Mouse (Mus musculus) neural tube, embryonic 15.5 days (tissue): ENCODE results near the gene Bach1. TPM values are rescaled to one million over a fixed set of nuclear protein-coding genes. Genes with fewer than 3 reads are reported as not detected.

Experiments used
- ATAC-seq: fragments of 200-750 bp; cut with Nextera tagmentation; 2 replicates; pipeline ENCODE4 v1.8.0; 2017; ENCODE audit warnings: mild to moderate bottlenecking, moderate TSS enrichment, moderate library complexity; ENCODE audit not compliant: low FRiP score
- H3K27ac ChIP-seq: fragments of 300-500 bp; sonication (generic); replicated peaks from 2 replicates; pipeline ENCODE4 v1.5.1; 2015; ENCODE audit warnings: mild to moderate bottlenecking, inconsistent platforms
- H3K27me3 ChIP-seq: fragments of 300-500 bp; sonication (generic); replicated peaks from 2 replicates; pipeline ENCODE4 v1.6.1; 2015; ENCODE audit warnings: inconsistent platforms
- H3K36me3 ChIP-seq: fragments of 300-500 bp; sonication (generic); 2 replicates; pipeline ENCODE4 v1.6.1; 2015; ENCODE audit warnings: inconsistent platforms
- H3K4me1 ChIP-seq: fragments of 300-500 bp; sonication (generic); 2 replicates; pipeline ENCODE4 v1.6.1; 2015; ENCODE audit warnings: inconsistent platforms
- H3K4me2 ChIP-seq: fragments of 300-500 bp; sonication (generic); 2 replicates; pipeline ENCODE4 v1.6.1; 2015; ENCODE audit warnings: inconsistent platforms, mild to moderate bottlenecking, moderate library complexity
- H3K4me3 ChIP-seq: fragments of 300-500 bp; sonication (generic); replicated peaks from 2 replicates; pipeline ENCODE4 v1.5.1; 2015; ENCODE audit warnings: mild to moderate bottlenecking, inconsistent platforms
- H3K9ac ChIP-seq: fragments of 300-500 bp; sonication (generic); replicated peaks from 2 replicates; pipeline ENCODE4 v1.6.1; 2015; ENCODE audit warnings: mild to moderate bottlenecking, inconsistent platforms
- H3K9me3 ChIP-seq: fragments of 300-500 bp; sonication (generic); replicated peaks from 2 replicates; pipeline ENCODE4 v1.6.1; 2016; ENCODE audit warnings: inconsistent platforms
- WGBS: fragments of 180-500 bp; shearing (Covaris S2); methylation state at CpG from one replicate; pipeline ENCODE4 v1.1.7; 2015; ENCODE audit warnings: mixed read lengths; 5-methylcytosine and 5-hydroxymethylcytosine counted together
- polyA plus RNA-seq: library from polyadenylated mRNA; unstranded; fragments of >200 nt; fragmentation: Nextera tagmentation; extraction: Ambion mirVana; gene quantifications from 2 replicates; pipeline ENCODE4 v1.2.1, GENCODE M21; 2015

The Bach1 gene
- polyA plus RNA-seq, 1 experiment from 2014 or later = 15.7 TPM

- Histone ChIP-seq H3K9ac (no peak overlapping the region), H3K36me3 (peaks cover 50% of the 10 kb centered on the region)
- 42% methylated on average over 9 of the region's 9 CpGs for WGBS
Observed at GRCm38 (mm10) chr16:87727250-87727649, 28.5 kb downstream of the Bach1 start.

DNA sequence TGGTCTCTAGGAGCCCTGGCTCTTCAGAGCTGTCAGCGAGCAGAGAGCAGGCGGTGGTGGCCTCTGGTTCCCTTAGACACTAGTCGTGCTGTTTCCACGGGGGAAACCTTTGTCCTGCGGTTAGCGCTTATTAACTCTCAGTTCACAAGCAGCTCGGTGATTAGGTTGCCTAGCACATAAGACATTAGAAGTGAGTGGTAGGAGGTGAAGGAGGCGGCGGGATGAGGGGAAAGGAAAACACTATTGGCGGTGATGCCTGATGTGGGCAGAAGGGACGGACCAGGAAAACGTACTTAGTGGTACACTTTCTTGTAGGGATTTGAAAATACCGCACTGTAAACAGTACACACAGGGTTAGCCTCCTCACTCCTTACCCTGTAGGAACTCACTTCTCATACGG is 29.2 kb downstream of the Bach1 start:
- Histone ChIP-seq H3K4me2 (no peak overlapping the region), H3K9ac (no peak overlapping the region), H3K36me3 (peaks cover 46% of the 10 kb centered on the region), H3K4me3 (no peak overlapping the region), H3K27ac (no peak overlapping the region), H3K4me1 (0 out of 2 replicates have a peak, but pooled peaks cover 6% of the 10 kb centered on the region), H3K9me3 (no peaks in the 10 kb centered on the region), H3K27me3 (no peaks in the 10 kb centered on the region)
- ATAC-seq = no peak
- WGBS = 63% methylated on average over 14 of the region's 14 CpGs

More at GRCm38 (mm10) chr16:87727250-87727649, 28.5 kb downstream of the Bach1 start:
- no peaks in the 10 kb centered on the region for H3K9me3 ChIP-seq
- no peaks in the 10 kb centered on the region for H3K27me3 ChIP-seq
- no peak for ATAC-seq
- H3K4me3 ChIP-seq = no peak overlapping the region
- no peak overlapping the region for H3K27ac ChIP-seq
- H3K4me2 ChIP-seq = no peak overlapping the region
- H3K4me1 ChIP-seq = 0 out of 2 replicates have a peak, but pooled peaks cover 6% of the 10 kb centered on the region

GRCm38 (mm10) chr16:87728703-87729102 is 30.0 kb downstream of the Bach1 start:
- WGBS = 90% methylated on average over 8 of the region's 8 CpGs
- no peak overlapping the region for H3K9ac ChIP-seq
- H3K4me1 ChIP-seq = 0 out of 2 replicates have a peak, but pooled peaks cover 6% of the 10 kb centered on the region
- no peaks in the 10 kb centered on the region for H3K9me3 ChIP-seq
- H3K4me2 ChIP-seq = no peak overlapping the region
- H3K4me3 ChIP-seq = no peak overlapping the region
- no peaks in the 10 kb centered on the region for H3K27me3 ChIP-seq
- no peak overlapping the region for H3K27ac ChIP-seq
- peaks cover 39% of the 10 kb centered on the region for H3K36me3 ChIP-seq
- ATAC-seq = no peak

- H3K27ac ChIP-seq = no peak overlapping the region
- ATAC-seq = no peak
- 92% methylated on average over 20 of the region's 20 CpGs for WGBS
- no peak overlapping the region for H3K4me3 ChIP-seq
- H3K9me3 ChIP-seq = no peaks in the 10 kb centered on the region
- H3K27me3 ChIP-seq = no peaks in the 10 kb centered on the region
- H3K36me3 ChIP-seq = peaks cover 38% of the 10 kb centered on the region
- H3K4me1 ChIP-seq = 0 out of 2 replicates have a peak, but pooled peaks cover 6% of the 10 kb centered on the region
- no peak overlapping the region for H3K9ac ChIP-seq
- no peak overlapping the region for H3K4me2 ChIP-seq
Observed at GRCm38 (mm10) chr16:87729469-87729868, 30.7 kb downstream of the Bach1 start.

GRCm38 (mm10) chr16:87734868-87735381 is 36.2 kb downstream of the Bach1 start:
- no peak for ATAC-seq
- no peak overlapping the region for H3K4me3 ChIP-seq
- 92% methylated on average over 4 of the region's 4 CpGs for WGBS
- H3K9ac ChIP-seq = no peak overlapping the region
- no peaks in the 10 kb centered on the region for H3K4me1 ChIP-seq
- H3K9me3 ChIP-seq = no peaks in the 10 kb centered on the region
- H3K36me3 ChIP-seq = peaks cover 13% of the 10 kb centered on the region
- no peaks in the 10 kb centered on the region for H3K27me3 ChIP-seq
- no peak overlapping the region for H3K27ac ChIP-seq
- H3K4me2 ChIP-seq = no peak overlapping the region

GRCm38 (mm10) chr16:87736106-87736505 is 37.4 kb downstream of the Bach1 start:
- peaks cover 2% of the 10 kb centered on the region for H3K36me3 ChIP-seq
- no peaks in the 10 kb centered on the region for H3K9me3 ChIP-seq
- no peaks in the 10 kb centered on the region for H3K27me3 ChIP-seq
- WGBS = 80% methylated on average over 11 of the region's 11 CpGs
- ATAC-seq = no peak
- no peak overlapping the region for H3K27ac ChIP-seq
- H3K4me3 ChIP-seq = no peak overlapping the region
- H3K4me2 ChIP-seq = no peak overlapping the region
- no peaks in the 10 kb centered on the region for H3K4me1 ChIP-seq
- H3K9ac ChIP-seq = no peak overlapping the region

DNA sequence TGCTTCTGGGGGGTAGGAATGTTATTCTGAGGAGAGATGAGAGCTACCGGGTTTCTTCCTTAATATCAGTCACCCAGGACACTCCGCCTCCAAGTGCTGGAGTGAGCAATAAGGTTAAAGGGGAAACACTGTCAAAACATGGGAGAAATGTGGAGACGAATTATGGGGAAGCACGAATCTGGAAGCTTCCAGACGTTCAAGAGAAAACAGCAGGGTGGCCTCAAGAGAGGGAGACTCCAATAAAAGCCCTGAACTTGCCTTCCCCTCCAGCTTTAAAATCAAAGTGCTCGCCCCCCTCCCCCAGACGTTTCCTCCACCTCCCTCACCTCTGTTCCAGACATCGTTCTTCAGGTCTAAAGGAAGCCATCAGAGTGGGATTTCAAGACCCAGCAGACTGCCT is 38.6 kb downstream of the Bach1 start:
- no peaks in the 10 kb centered on the region for H3K27me3 ChIP-seq
- no peak overlapping the region for H3K9ac ChIP-seq
- H3K4me1 ChIP-seq = no peaks in the 10 kb centered on the region
- H3K4me2 ChIP-seq = no peak overlapping the region
- no peaks in the 10 kb centered on the region for H3K9me3 ChIP-seq
- 67% methylated on average over 8 of the region's 8 CpGs for WGBS
- no peak overlapping the region for H3K4me3 ChIP-seq
- no peaks in the 10 kb centered on the region for H3K36me3 ChIP-seq
- no peak overlapping the region for H3K27ac ChIP-seq
- no peak for ATAC-seq

- no peak overlapping the region for H3K27ac ChIP-seq
- no peaks in the 10 kb centered on the region for H3K36me3 ChIP-seq
- H3K9ac ChIP-seq = no peak overlapping the region
- no peak overlapping the region for H3K4me3 ChIP-seq
- no peaks in the 10 kb centered on the region for H3K27me3 ChIP-seq
- H3K4me1 ChIP-seq = no peaks in the 10 kb centered on the region
- no peak overlapping the region for H3K4me2 ChIP-seq
- no peak for ATAC-seq
- no peaks in the 10 kb centered on the region for H3K9me3 ChIP-seq
- 91% methylated on average over 21 of the region's 21 CpGs for WGBS
Observed at GRCm38 (mm10) chr16:87737842-87738639, 39.3 kb downstream of the Bach1 start.

GRCm38 (mm10) chr16:87741034-87741715 is 42.4 kb downstream of the Bach1 start:
- H3K9ac ChIP-seq = no peak overlapping the region
- H3K27me3 ChIP-seq = no peaks in the 10 kb centered on the region
- no peak overlapping the region for H3K4me2 ChIP-seq
- no peaks in the 10 kb centered on the region for H3K4me1 ChIP-seq
- no peaks in the 10 kb centered on the region for H3K9me3 ChIP-seq
- no peaks in the 10 kb centered on the region for H3K36me3 ChIP-seq
- no peak overlapping the region for H3K27ac ChIP-seq
- no peak for ATAC-seq
- H3K4me3 ChIP-seq = no peak overlapping the region
- WGBS = 92% methylated on average over 9 of the region's 9 CpGs

GRCm38 (mm10) chr16:87743661-87744060 is 44.9 kb downstream of the Bach1 start:
- no peaks in the 10 kb centered on the region for H3K4me1 ChIP-seq
- no peak overlapping the region for H3K9ac ChIP-seq
- H3K36me3 ChIP-seq = no peaks in the 10 kb centered on the region
- no peak for ATAC-seq
- no peak overlapping the region for H3K4me2 ChIP-seq
- no peak overlapping the region for H3K27ac ChIP-seq
- 26% methylated on average over 3 of the region's 3 CpGs for WGBS
- H3K27me3 ChIP-seq = no peaks in the 10 kb centered on the region
- H3K4me3 ChIP-seq = no peak overlapping the region
- no peaks in the 10 kb centered on the region for H3K9me3 ChIP-seq

- no peaks in the 10 kb centered on the region for H3K9me3 ChIP-seq
- WGBS = 88% methylated on average over 2 of the region's 2 CpGs
- no peaks in the 10 kb centered on the region for H3K36me3 ChIP-seq
- H3K27ac ChIP-seq = no peak overlapping the region
- no peaks in the 10 kb centered on the region for H3K27me3 ChIP-seq
- ATAC-seq = no peak
- no peak overlapping the region for H3K4me2 ChIP-seq
- H3K9ac ChIP-seq = no peak overlapping the region
- H3K4me1 ChIP-seq = no peaks in the 10 kb centered on the region
- no peak overlapping the region for H3K4me3 ChIP-seq
Observed at GRCm38 (mm10) chr16:87744338-87744737, 45.6 kb downstream of the Bach1 start.
